Mouse (Mus musculus): ENCODE measurements around the gene Fkbp1b.
"Not testable (repeated sequence)": the region's sequence is repeated elsewhere in the genome, so short reads cannot be mapped to it uniquely, and the experiment has no call there.

The Fkbp1b gene

GRCm38 (mm10) chr12:4856160-4856559 is 14.8 kb upstream of the Fkbp1b start:
- DNase-seq (ENCODE audit: low read depth in 2 of 2, low spot score in 2 of 2), result peak; percentile 35 to 36

- peak; percentile 25 to 36 for DNase-seq (ENCODE audit: low read depth in 2 of 2, low spot score in 2 of 2)
Observed at GRCm38 (mm10) chr12:4843741-4844140, 2.4 kb upstream of the Fkbp1b start.

GRCm38 (mm10) chr12:4842890-4843597 is 1.7 kb upstream of the Fkbp1b start, which contains the start of gene Wdcp:
TSS of gene Wdcp (plus strand) at chr12:4843303.
- DNase-seq (ENCODE audit: low read depth in 2 of 2, low spot score in 2 of 2), result peak; percentile 76 to 81

GRCm38 (mm10) chr12:4842456-4842855 is 1.1 kb upstream of the Fkbp1b start:
- no peak for DNase-seq (ENCODE audit: low read depth in 2 of 2, low spot score in 2 of 2)

GRCm38 (mm10) chr12:4840741-4841140 is 650 bp downstream of the Fkbp1b start:
- no peak for DNase-seq (ENCODE audit: low read depth in 2 of 2, low spot score in 2 of 2)

GRCm38 (mm10) chr12:4840010-4840409 is 1.4 kb downstream of the Fkbp1b start:
- no peak for DNase-seq (ENCODE audit: low read depth in 2 of 2, low spot score in 2 of 2)

- no peak for DNase-seq (ENCODE audit: low read depth in 2 of 2, low spot score in 2 of 2)
Observed at GRCm38 (mm10) chr12:4836959-4837358, 4.4 kb downstream of the Fkbp1b start.

GRCm38 (mm10) chr12:4827256-4827655 is 14.1 kb downstream of the Fkbp1b start:
- no peak for DNase-seq (ENCODE audit: low read depth in 2 of 2, low spot score in 2 of 2)

- peak; percentile 99 for DNase-seq (ENCODE audit: low read depth in 2 of 2, low spot score in 2 of 2)
Observed at GRCm38 (mm10) chr12:4817361-4818101, 23.9 kb downstream of the Fkbp1b start, which contains the start of gene Sf3b6. TSS of gene Sf3b6 (plus strand) at chr12:4817544.

- DNase-seq (ENCODE audit: low read depth in 2 of 2, low spot score in 2 of 2), result no peak
Observed at GRCm38 (mm10) chr12:4816680-4817360, 24.6 kb downstream of the Fkbp1b start.

GRCm38 (mm10) chr12:4813636-4814035 is 27.8 kb downstream of the Fkbp1b start:
- no peak for DNase-seq (ENCODE audit: low read depth in 2 of 2, low spot score in 2 of 2)

- DNase-seq (ENCODE audit: low read depth in 2 of 2, low spot score in 2 of 2), result no peak
Observed at GRCm38 (mm10) chr12:4811705-4812104, 29.7 kb downstream of the Fkbp1b start.

GRCm38 (mm10) chr12:4811036-4811435 is 30.4 kb downstream of the Fkbp1b start:
- no peak for DNase-seq (ENCODE audit: low read depth in 2 of 2, low spot score in 2 of 2)

- DNase-seq (ENCODE audit: low read depth in 2 of 2, low spot score in 2 of 2), result not testable (repeated sequence)
Observed at GRCm38 (mm10) chr12:4797471-4797870, 43.9 kb downstream of the Fkbp1b start.

GRCm38 (mm10) chr12:4793718-4794117 is 47.7 kb downstream of the Fkbp1b start:
- DNase-seq (ENCODE audit: low read depth in 2 of 2, low spot score in 2 of 2), result no peak

- DNase-seq (ENCODE audit: low read depth in 2 of 2, low spot score in 2 of 2), result not testable (repeated sequence)
Observed at GRCm38 (mm10) chr12:4788128-4788527, 53.3 kb downstream of the Fkbp1b start.

GRCm38 (mm10) chr12:4784466-4784865 is 56.9 kb downstream of the Fkbp1b start:
- DNase-seq (ENCODE audit: low read depth in 2 of 2, low spot score in 2 of 2), result no peak

- no peak for DNase-seq (ENCODE audit: low read depth in 2 of 2, low spot score in 2 of 2)
Observed at GRCm38 (mm10) chr12:4783598-4783997, 57.8 kb downstream of the Fkbp1b start.

Measured in CD8-positive naive resting alpha-beta T cell, adult 2 months (primary cell).